Mouse (Mus musculus) inflammation-experienced regulatory T-cells (primary cell): ENCODE results near the gene Dolpp1. TPM values are rescaled to one million over a fixed set of nuclear protein-coding genes. Genes with fewer than 3 reads are reported as not detected.

Source experiments
- polyA plus RNA-seq, 2 experiments: library from polyadenylated mRNA; unstranded; fragments of 100-300 nt; shearing (Covaris generic); gene quantifications; one replicate each; pipeline ENCODE4 v1.2.1; 2017

The Dolpp1 gene
- polyA plus RNA-seq: 10 to 100 TPM; 28.2 to 49.9 TPM

GRCm38 (mm10) chr2:30392114-30392576, at the start of gene Dolpp1:
Gene Dolpp1 (plus strand): TSS chr2:30392254.

GRCm38 (mm10) chr2:30358533-30359531, 33.2 kb upstream of the Dolpp1 start, which contains the start of gene Sh3glb2:
Gene Sh3glb2 (minus strand): TSS chr2:30359337.

GRCm38 (mm10) chr2:30363773-30364650, 28.0 kb upstream of the Dolpp1 start, which contains the start of gene Miga2:
Gene Miga2 (plus strand): TSS chr2:30364233.

GRCm38 (mm10) chr2:30415157-30415935, 23.3 kb downstream of the Dolpp1 start, which contains the start of gene Crat:
Gene Crat (minus strand): TSS chr2:30415813.

GRCm38 (mm10) chr2:30415936-30416648, 24.0 kb downstream of the Dolpp1 start, which contains the start of gene Ptpa:
Gene Ptpa (plus strand): TSS chr2:30416039.

Other genes with a start within 250 kb of the Dolpp1 start
- gene Endog, start 220.8 kb upstream of the Dolpp1 start, polyA plus RNA-seq: 10 to 100 TPM; 21.3 to 22.8 TPM
- gene Spout1, start 213.8 kb upstream of the Dolpp1 start, polyA plus RNA-seq: 10 to 100 TPM; 45.4 to 58.7 TPM
- 10 to 100 TPM; 11.3 to 15.4 TPM for gene Kyat1, start 186.4 kb upstream of the Dolpp1 start, polyA plus RNA-seq
- 1 to 10 TPM; 6.3 to 8.7 TPM for gene Lrrc8a, start 154.5 kb upstream of the Dolpp1 start, polyA plus RNA-seq
- gene Gm28035, start 151.7 kb upstream of the Dolpp1 start, polyA plus RNA-seq: 1 to 10 TPM; 4.0 to 5.9 TPM
- gene Phyhd1, start 126.1 kb upstream of the Dolpp1 start, polyA plus RNA-seq: 1 to 10 TPM; 4.3 to 5.8 TPM
- gene Gm28038, start 111.2 kb upstream of the Dolpp1 start, polyA plus RNA-seq: not detected
- 10 to 100 TPM; 14.8 to 16.7 TPM for gene Dolk, start 105.9 kb upstream of the Dolpp1 start, polyA plus RNA-seq
- 10 to 100 TPM; 15.6 to 19.4 TPM for gene Nup188, start 105.9 kb upstream of the Dolpp1 start, polyA plus RNA-seq
- gene Sh3glb2, start 32.9 kb upstream of the Dolpp1 start, polyA plus RNA-seq: 100 to 1,000 TPM; 134 to 153 TPM
- 10 to 100 TPM; 11.5 to 12.3 TPM for gene Miga2, start 28.0 kb upstream of the Dolpp1 start, polyA plus RNA-seq
- 10 to 100 TPM in 1 of 2 experiments, 1 to 10 TPM in 1; 6.1 to 10.7 TPM for gene Crat, start 23.6 kb downstream of the Dolpp1 start, polyA plus RNA-seq
- gene Ptpa, start 23.8 kb downstream of the Dolpp1 start, polyA plus RNA-seq: 100 to 1,000 TPM in 1 of 2 experiments, 10 to 100 TPM in 1; 96.0 to 101 TPM
- gene Ier5l, start 82.0 kb downstream of the Dolpp1 start, polyA plus RNA-seq: 1 to 10 TPM in 1 of 2 experiments, under 1 TPM in 1; 0.61 to 6.9 TPM
- gene Cstad, start 202.8 kb downstream of the Dolpp1 start, polyA plus RNA-seq: 1 to 10 TPM; 2.3 to 3.5 TPM